Mouse (Mus musculus) CH12.LX (cell line): ENCODE data around the gene Ccn6. TPM values are rescaled to one million over a fixed set of nuclear protein-coding genes. Genes with fewer than 3 reads are reported as not detected.

Source experiments
- DNase-seq: peaks from one replicate; pipeline ENCODE4 v3.0.0-alpha.2; 2013; ENCODE audit errors: extremely low read depth
- H3K27ac ChIP-seq: 2 replicates; pipeline ENCODE4 v1.5.1; 2012; ENCODE audit warnings: low read depth, mild to moderate bottlenecking, control low read depth, moderate library complexity; ENCODE audit not compliant: insufficient read depth
- H3K27me3 ChIP-seq: replicated peaks from 2 replicates; pipeline ENCODE3; 2012; ENCODE audit warnings: inconsistent platforms
- H3K36me3 ChIP-seq, 2 experiments: replicated peaks in 1 of 2; 2 replicates each; pipeline versions ENCODE3 to v1.6.1; 2012; ENCODE audit warnings: inconsistent platforms in 1 of 2, low read length in 1 of 2, mild to moderate bottlenecking in 1 of 2, mixed read lengths in 1 of 2, moderate library complexity in 1 of 2; ENCODE audit not compliant: control insufficient read depth in 1 of 2, insufficient read depth in 1 of 2
- H3K4me1 ChIP-seq, 2 experiments: 2 replicates each; pipeline ENCODE4 v1.6.1; 2012; ENCODE audit warnings: inconsistent platforms in 1 of 2, moderate library complexity in 1 of 2; ENCODE audit not compliant: insufficient read depth in 2 of 2, control insufficient read depth in 1 of 2
- H3K4me2 ChIP-seq: 2 replicates; pipeline ENCODE4 v1.6.1; 2012; ENCODE audit warnings: low read depth, mild to moderate bottlenecking, control low read depth; ENCODE audit not compliant: poor library complexity, insufficient read depth, severe bottlenecking
- H3K4me3 ChIP-seq, 3 experiments: fragments of 150-350 bp in 1 of 3; sonication (generic) in 1 of 3; replicated peaks in 1 of 3; 2 replicates each; pipeline versions ENCODE3 to v1.5.1; 2011 to 2012; ENCODE audit warnings: low read depth in 2 of 3, low read length in 2 of 3, mild to moderate bottlenecking in 2 of 3, moderate library complexity in 2 of 3, control low read depth in 1 of 3, improper control_type of control experiment in 1 of 3, inconsistent platforms in 1 of 3, mixed read lengths in 1 of 3; ENCODE audit not compliant: poor library complexity in 1 of 3
- H3K79me2 ChIP-seq: replicated peaks from 2 replicates; pipeline ENCODE4 v1.6.1; 2012; ENCODE audit warnings: mild to moderate bottlenecking, moderate library complexity; ENCODE audit not compliant: control insufficient read depth, poor library complexity, insufficient read depth, severe bottlenecking; ENCODE audit errors: extremely low read depth
- H3K9ac ChIP-seq: 2 replicates; pipeline ENCODE4 v1.6.1; 2012; ENCODE audit warnings: low read depth, mild to moderate bottlenecking, control low read depth, moderate library complexity; ENCODE audit not compliant: insufficient read depth
- H3K9me3 ChIP-seq: replicated peaks from 2 replicates; pipeline ENCODE3; 2012; ENCODE audit warnings: low read length, inconsistent platforms, mixed read lengths
- BHLHE40 ChIP-seq: IDR thresholded peaks from 2 replicates; pipeline ENCODE4 v1.6.1; 2011; ENCODE audit warnings: mild to moderate bottlenecking, low read depth, low read length, improper control_type of control experiment
- CHD1 ChIP-seq: IDR thresholded peaks from 2 replicates; pipeline ENCODE4 v1.6.1; 2012; ENCODE audit warnings: low read depth, low read length, improper control_type of control experiment, inconsistent platforms
- CHD2 ChIP-seq: IDR thresholded peaks from 2 replicates; pipeline ENCODE4 v1.6.1; 2011; ENCODE audit warnings: low read length, improper control_type of control experiment
- CTCF ChIP-seq, 2 experiments: IDR thresholded peaks in 1 of 2; conservative IDR thresholded peaks in 1 of 2; 2 replicates each; pipeline ENCODE4 v1.5.1; 2011 to 2012; ENCODE audit warnings: low read depth in 2 of 2, low read length in 2 of 2, improper control_type of control experiment in 1 of 2, inconsistent platforms in 1 of 2, mild to moderate bottlenecking in 1 of 2, moderate library complexity in 1 of 2
- E2F4 ChIP-seq: IDR thresholded peaks from 2 replicates; pipeline ENCODE4 v1.6.1; 2011; ENCODE audit warnings: low read depth, low read length, improper control_type of control experiment; ENCODE audit not compliant: insufficient replicate concordance
- ELF1 ChIP-seq: IDR thresholded peaks from 2 replicates; pipeline ENCODE4 v1.6.1; 2014; ENCODE audit warnings: low read depth, mild to moderate bottlenecking, inconsistent platforms, low read length, improper control_type of control experiment
- HCFC1 ChIP-seq: IDR thresholded peaks from 2 replicates; pipeline ENCODE4 v1.6.1; 2012; ENCODE audit warnings: low read depth, mild to moderate bottlenecking, inconsistent platforms, low read length, improper control_type of control experiment
- JUND ChIP-seq: conservative IDR thresholded peaks from 2 replicates; pipeline ENCODE4 v1.6.1; 2011; ENCODE audit warnings: low read depth, low read length, improper control_type of control experiment
- KAT2A ChIP-seq: IDR thresholded peaks from 2 replicates; pipeline ENCODE4 v1.6.1; 2012; ENCODE audit warnings: low read length, improper control_type of control experiment, inconsistent platforms; ENCODE audit not compliant: insufficient replicate concordance
- MAFK ChIP-seq: IDR thresholded peaks from 2 replicates; pipeline ENCODE4 v1.6.1; 2011; ENCODE audit warnings: low read length, improper control_type of control experiment; ENCODE audit not compliant: insufficient replicate concordance
- MAX ChIP-seq: IDR thresholded peaks from 2 replicates; pipeline ENCODE4 v1.6.1; 2011; ENCODE audit warnings: low read length, improper control_type of control experiment
- MAZ ChIP-seq: IDR thresholded peaks from 2 replicates; pipeline ENCODE4 v1.6.1; 2012; ENCODE audit warnings: low read depth, mild to moderate bottlenecking, inconsistent platforms, low read length, improper control_type of control experiment, moderate library complexity
- MEF2A ChIP-seq: IDR thresholded peaks from 2 replicates; pipeline ENCODE4 v1.6.1; 2014; ENCODE audit warnings: low read depth, mild to moderate bottlenecking, inconsistent platforms, low read length, improper control_type of control experiment, borderline replicate concordance
- MXI1 ChIP-seq: IDR thresholded peaks from 2 replicates; pipeline ENCODE4 v1.6.1; 2011; ENCODE audit warnings: mild to moderate bottlenecking, low read depth, low read length, improper control_type of control experiment
- MYC ChIP-seq: IDR thresholded peaks from 2 replicates; pipeline ENCODE4 v1.6.1; 2011; ENCODE audit warnings: low read depth, mild to moderate bottlenecking, improper control_type of control experiment, low read length
- NELFE ChIP-seq: IDR thresholded peaks from 2 replicates; pipeline ENCODE4 v1.6.1; 2011; ENCODE audit warnings: low read depth, low read length, improper control_type of control experiment
- NRF1 ChIP-seq: IDR thresholded peaks from 2 replicates; pipeline ENCODE4 v1.6.1; 2014; ENCODE audit warnings: low read depth, mild to moderate bottlenecking, inconsistent platforms, low read length, improper control_type of control experiment, moderate library complexity
- POLR2A ChIP-seq: IDR thresholded peaks from 2 replicates; pipeline ENCODE4 v1.6.1; 2011; ENCODE audit warnings: low read depth, mild to moderate bottlenecking, improper control_type of control experiment, low read length
- RAD21 ChIP-seq: IDR thresholded peaks from 2 replicates; pipeline ENCODE4 v1.6.1; 2011; ENCODE audit warnings: low read depth, mild to moderate bottlenecking, low read length, improper control_type of control experiment, moderate library complexity
- SIN3A ChIP-seq: IDR thresholded peaks from 2 replicates; pipeline ENCODE4 v1.6.1; 2012; ENCODE audit warnings: low read length, improper control_type of control experiment, inconsistent platforms
- SMC3 ChIP-seq: IDR thresholded peaks from 2 replicates; pipeline ENCODE4 v1.6.1; 2011; ENCODE audit warnings: low read depth, low read length, improper control_type of control experiment
- TBP ChIP-seq: conservative IDR thresholded peaks from 2 replicates; pipeline ENCODE4 v1.6.1; 2011; ENCODE audit warnings: low read depth, low read length, improper control_type of control experiment
- TCF12 ChIP-seq: IDR thresholded peaks from 2 replicates; pipeline ENCODE4 v1.6.1; 2014; ENCODE audit warnings: low read depth, mild to moderate bottlenecking, inconsistent platforms, low read length, improper control_type of control experiment
- UBTF ChIP-seq: IDR thresholded peaks from 2 replicates; pipeline ENCODE4 v1.6.1; 2012; ENCODE audit warnings: low read depth, mild to moderate bottlenecking, inconsistent platforms, low read length, improper control_type of control experiment, moderate library complexity
- USF1 ChIP-seq: IDR thresholded peaks from 2 replicates; pipeline ENCODE4 v1.6.1; 2014; ENCODE audit warnings: low read depth, mild to moderate bottlenecking, inconsistent platforms, low read length, improper control_type of control experiment
- USF2 ChIP-seq: conservative IDR thresholded peaks from 2 replicates; pipeline ENCODE4 v1.6.1; 2011; ENCODE audit warnings: low read depth, low read length, improper control_type of control experiment
- ZC3H11A ChIP-seq: IDR thresholded peaks from 2 replicates; pipeline ENCODE4 v1.6.1; 2012; ENCODE audit warnings: low read depth, mild to moderate bottlenecking, inconsistent platforms, low read length, improper control_type of control experiment
- ZKSCAN1 ChIP-seq: IDR thresholded peaks from 2 replicates; pipeline ENCODE4 v1.6.1; 2012; ENCODE audit warnings: low read depth, inconsistent platforms, low read length, improper control_type of control experiment, borderline replicate concordance
- ZNF384 ChIP-seq: IDR thresholded peaks from 2 replicates; pipeline ENCODE4 v1.6.1; 2012; ENCODE audit warnings: low read depth, low read length, improper control_type of control experiment, inconsistent platforms
- dilution Hi-C: fragments of 300-500 bp; cut with MboI; formaldehyde crosslinking; loops from 2 replicates; pipeline ENCODE4 v1.14.3; 2020; ENCODE audit warnings: low sequenced_read_pairs; ENCODE audit not compliant: extremely low pct_unique_long_range_greater_than_20kb, extremely low pct_ligation_motif_present
- in situ Hi-C: fragments of 300-500 bp; cut with MboI; formaldehyde crosslinking; loops from 3 replicates; pipeline ENCODE4 v1.14.3; 2019; ENCODE audit warnings: low sequenced_read_pairs, low pct_ligation_motif_present, low pct_unique_long_range_greater_than_20kb, mixed read lengths
- polyA plus RNA-seq: library from polyadenylated mRNA; unstranded; fragments of >175 nt; gene quantifications from 2 replicates; pipeline ENCODE4 v1.2.1, GENCODE M21; 2012; ENCODE audit warnings: low read depth; ENCODE audit not compliant: insufficient read length
- total RNA-seq, 2 experiments: library from RNA; depleted of rRNA; stranded (reverse); fragments of 300-350 nt in 1 of 2; fragments of >200 nt in 1 of 2; gene quantifications; 2 replicates each; pipeline ENCODE4 v1.2.3; 2012 to 2014

Ccn6 gene
- total and polyA plus RNA-seq, 3 experiments = 0.33 TPM; not detected in 2

- dilution Hi-C loops (no loop called here), in situ Hi-C loops (loop anchor here (10.0 kb wide), 1 partner anchor 63 kb away; no protein-coding TSS in a partner anchor)
- H3K4me3 ChIP-seq = peak overlapping the region; percentile 59 to 77 (median 73)
- no peak overlapping the region for H3K27ac ChIP-seq
- no peaks in the 10 kb centered on the region for H3K27me3 ChIP-seq
- H3K36me3 ChIP-seq = no peaks in the 10 kb centered on the region
- DNase-seq = peak; percentile 94
- peak overlapping the region; percentile 79 for H3K9ac ChIP-seq
- H3K4me2 ChIP-seq = peak overlapping the region; percentile 90
- TF ChIP-seq ZC3H11A = no peak
- TF ChIP-seq CHD1 = no peak
- TF ChIP-seq JUND = 0 out of 2 replicates have a peak, but pooled peaks have one; percentile 12
- peak; percentile 29 for TF ChIP-seq RAD21
- TF ChIP-seq NRF1 = no peak
- TF ChIP-seq TBP = peak; percentile 82; the same call in 1 of the 2 replicates
- TF ChIP-seq ELF1 = peak; percentile 18; the same call in 1 of the 2 replicates
- peak; percentile 38 for TF ChIP-seq HCFC1
- TF ChIP-seq TCF12 = 0 out of 2 replicates have a peak, but pooled peaks have one; percentile 27
- peak; percentile 97 for TF ChIP-seq BHLHE40
- TF ChIP-seq MAZ = no peak
- no peak for TF ChIP-seq E2F4
- TF ChIP-seq USF1 = peak; percentile 95
- peak; percentile 85 for TF ChIP-seq MYC
- no peak for TF ChIP-seq KAT2A
- peak; percentile 22; the same call in 1 of the 2 replicates for TF ChIP-seq MEF2A
- TF ChIP-seq NELFE = no peak; the same call in 1 of the 2 replicates
- no peak for TF ChIP-seq CHD2
- peak; percentile 37; the same call in 1 of the 2 replicates for TF ChIP-seq POLR2A
- TF ChIP-seq MAFK = no peak
- TF ChIP-seq MXI1 = peak; percentile 52; the same call in 1 of the 2 replicates
- no peak for TF ChIP-seq UBTF
- TF ChIP-seq MAX = peak; percentile 97
- no peak; the same call in 1 of the 2 replicates for TF ChIP-seq SIN3A
- peak; percentile 63 to 82; a peak in 3 of 4 replicates for TF ChIP-seq CTCF (conservative IDR thresholded peaks at IDR 0.05 in 1 of 2, IDR thresholded peaks at IDR 0.05 in 1 of 2; ENCODE audit: low read depth in 2 of 2, low read length in 2 of 2)
- TF ChIP-seq SMC3 = peak; percentile 50
- TF ChIP-seq ZKSCAN1 = no peak
- peak; percentile 95 for TF ChIP-seq USF2
- TF ChIP-seq ZNF384 = no peak
- H3K9me3 ChIP-seq = no peaks in the 10 kb centered on the region
- no peaks in the 10 kb centered on the region for H3K79me2 ChIP-seq
- peaks cover 8 to 35% of the 10 kb centered on the region in 2 experiments for H3K4me1 ChIP-seq
Measured at GRCm38 (mm10) chr10:39171603-39172539, 8.3 kb upstream of the Ccn6 start.
